Mouse (Mus musculus): ENCODE results near the gene Gm49380.

DNA sequence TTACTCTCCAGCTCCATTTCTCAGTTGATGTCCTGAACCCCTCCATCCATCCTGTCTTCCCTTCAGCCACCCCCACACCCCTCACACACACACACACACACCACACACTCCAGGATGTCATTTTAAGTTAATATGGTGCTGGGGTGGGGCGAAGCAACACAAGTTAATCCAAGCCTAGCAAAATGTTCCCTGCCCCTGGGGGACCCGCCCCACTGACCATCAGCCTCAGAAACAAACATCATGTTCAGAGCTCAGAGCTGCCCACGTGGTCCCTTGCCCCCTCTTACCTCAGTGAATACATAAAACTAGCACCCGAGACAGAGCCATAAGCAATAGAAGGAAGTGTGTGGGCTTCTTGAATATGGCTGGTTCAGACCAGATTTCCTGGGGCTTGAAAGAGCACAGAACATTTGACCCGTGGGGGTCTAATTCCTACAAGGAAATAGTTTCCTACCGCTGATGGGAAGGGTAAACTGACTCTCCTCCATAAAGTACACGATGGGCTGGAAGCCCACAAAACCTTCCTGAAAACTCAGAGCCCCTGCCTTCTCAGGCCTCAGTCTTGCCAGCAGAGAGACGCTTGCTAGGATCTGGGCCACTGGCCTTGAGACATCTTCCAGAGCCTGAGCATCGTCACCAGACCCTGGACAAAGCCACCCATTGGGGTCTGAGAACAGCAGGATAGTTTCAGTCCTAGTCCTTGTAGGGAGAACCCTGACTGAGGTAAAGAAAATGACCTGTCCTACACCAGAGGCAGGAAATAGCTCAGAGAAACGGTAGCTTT is 33.1 kb downstream of the Gm49380 start:
- TF ChIP-seq POLR2A (IDR thresholded peaks at IDR 0.05; ENCODE audit: low read depth, low read length) (no peak), CTCF (IDR thresholded peaks at IDR 0.05; ENCODE audit: extremely low read depth, insufficient read length, insufficient replicate concordance, low read depth, low read length) (no peak)

Data from small intestine, adult 2 months (tissue).